Comparison of ENCODE assay signal across 14 mouse cellular contexts in genomic region chr8:125611799-125612560, GRCm38 (mm10).
"Had no signal": no experiment of that assay in that cellular context is flagged by ENCODE, and none has a peak within 500 bp of the region (broad histone marks: within the 10 kb centered on the region; RNA-seq: fewer than 3 reads in every experiment).

No protein-coding gene starts in this region.

- H3K27me3 ChIP-seq: liver, embryonic 13.5 days; lung, embryonic 15.5 days; megakaryocyte, embryonic 14.5 days; midbrain, embryonic 12.5 days; neural tube, embryonic 12.5 days had no signal

- H3K27ac ChIP-seq: layer of hippocampus, adult 2 months; liver, embryonic 13.5 days; lung, embryonic 15.5 days; macrophage; midbrain, embryonic 12.5 days; neural tube, embryonic 12.5 days had no signal

- H3K36me3 ChIP-seq: liver, embryonic 13.5 days; lung, embryonic 15.5 days; midbrain, embryonic 12.5 days; neural tube, embryonic 12.5 days had no signal

- H3K9me3 ChIP-seq: liver, embryonic 13.5 days; lung, embryonic 15.5 days; midbrain, embryonic 12.5 days; neural tube, embryonic 12.5 days had no signal

- ATAC-seq: liver, postnatal 0 days had no signal

- H3K4me2 ChIP-seq: liver, embryonic 13.5 days; lung, embryonic 15.5 days; midbrain, embryonic 12.5 days; neural tube, embryonic 12.5 days had no signal

- H3K4me1 ChIP-seq: liver, embryonic 13.5 days; megakaryocyte, embryonic 14.5 days; midbrain, embryonic 12.5 days; neural tube, embryonic 12.5 days had no signal

- DNase-seq: kidney, postnatal 10 days; kidney, postnatal 4 days; liver; liver, embryonic 13.5 days; liver, postnatal 0 days; lung, postnatal 14 days; thymus, adult 18-20 months; thymus, postnatal 14 days had no signal

- H3K9ac ChIP-seq: liver, embryonic 13.5 days; liver, postnatal 0 days; lung, embryonic 15.5 days; midbrain, embryonic 12.5 days; neural tube, embryonic 12.5 days had no signal

- H3K4me3 ChIP-seq: layer of hippocampus, adult 2 months; liver, embryonic 13.5 days; lung, embryonic 15.5 days; megakaryocyte, embryonic 14.5 days; midbrain, embryonic 12.5 days; neural tube, embryonic 12.5 days had no signal
